Mouse (Mus musculus): ENCODE results near the gene Fga. TPM values are rescaled to one million over a fixed set of nuclear protein-coding genes. Genes with fewer than 3 reads are reported as not detected.

Gene Fga
- polyA plus RNA-seq, 1 experiment from 2014 or later: 0.37 TPM

GRCm38 (mm10) chr3:82999995-83000394 lies 25.9 kb upstream of the Fga start:
- Histone ChIP-seq H3K4me2 (ENCODE audit: low read depth, low read length) (no peak overlapping the region), H3K9ac (replicated peaks; ENCODE audit: low read depth, low read length) (no peak overlapping the region), H3K9me3 (ENCODE audit: control insufficient read depth, low read length) (no peaks in the 10 kb centered on the region), H3K4me1 (ENCODE audit: control insufficient read depth, insufficient read depth, low read length) (peaks cover 5% of the 10 kb centered on the region; the same call in 1 of the 2 replicates), H3K4me3 (ENCODE audit: low read depth, low read length) (no peak overlapping the region), H3K27me3 (ENCODE audit: control insufficient read depth, insufficient read depth, low read length) (no peaks in the 10 kb centered on the region), H3K36me3 (ENCODE audit: control insufficient read depth, insufficient read depth, low read length) (no peaks in the 10 kb centered on the region), H3K27ac (ENCODE audit: low read depth, low read length) (no peak overlapping the region)
- 70% methylated on average over 9 of the region's 9 CpGs for WGBS
- ATAC-seq (ENCODE audit: low read depth): no peak

- H3K9me3 ChIP-seq (ENCODE audit: control insufficient read depth, low read length): no peaks in the 10 kb centered on the region
- no peaks in the 10 kb centered on the region for H3K27me3 ChIP-seq (ENCODE audit: control insufficient read depth, insufficient read depth, low read length)
- H3K4me3 ChIP-seq (ENCODE audit: low read depth, low read length): no peak overlapping the region
- no peak overlapping the region for H3K4me2 ChIP-seq (ENCODE audit: low read depth, low read length)
- H3K36me3 ChIP-seq (ENCODE audit: control insufficient read depth, insufficient read depth, low read length): no peaks in the 10 kb centered on the region
- no peaks in the 10 kb centered on the region for H3K4me1 ChIP-seq (ENCODE audit: control insufficient read depth, insufficient read depth, low read length)
- WGBS: 2% methylated on average over 2 of the region's 2 CpGs
- H3K27ac ChIP-seq (ENCODE audit: low read depth, low read length): no peak overlapping the region
- ATAC-seq (ENCODE audit: low read depth): no peak
- no peak overlapping the region for H3K9ac ChIP-seq (replicated peaks; ENCODE audit: low read depth, low read length)
These were observed 23.7 kb upstream of the Fga start for GRCm38 (mm10) chr3:83002191-83002590.

- no peak for ATAC-seq (ENCODE audit: low read depth)
- Histone ChIP-seq H3K4me3 (ENCODE audit: low read depth, low read length) (no peak overlapping the region), H3K36me3 (ENCODE audit: control insufficient read depth, insufficient read depth, low read length) (no peaks in the 10 kb centered on the region), H3K9me3 (ENCODE audit: control insufficient read depth, low read length) (no peaks in the 10 kb centered on the region), H3K9ac (replicated peaks; ENCODE audit: low read depth, low read length) (no peak overlapping the region), H3K4me2 (ENCODE audit: low read depth, low read length) (no peak overlapping the region), H3K27ac (ENCODE audit: low read depth, low read length) (no peak overlapping the region), H3K4me1 (ENCODE audit: control insufficient read depth, insufficient read depth, low read length) (no peaks in the 10 kb centered on the region), H3K27me3 (ENCODE audit: control insufficient read depth, insufficient read depth, low read length) (no peaks in the 10 kb centered on the region)
- WGBS: 90% methylated on average over 8 of the region's 8 CpGs
These were observed 22.8 kb upstream of the Fga start for GRCm38 (mm10) chr3:83003068-83003467.

GRCm38 (mm10) chr3:83004801-83005200 lies 21.1 kb upstream of the Fga start:
- 97% methylated on average over 7 of the region's 7 CpGs for WGBS
- ATAC-seq (ENCODE audit: low read depth): no peak
- no peak overlapping the region for H3K27ac ChIP-seq (ENCODE audit: low read depth, low read length)

GRCm38 (mm10) chr3:83007557-83007956 lies 18.3 kb upstream of the Fga start, which contains the start of gene Fgg:
Gene Fgg, plus strand, starts transcription at chr3:83007724.
- Histone ChIP-seq H3K4me3 (ENCODE audit: low read depth, low read length) (no peak within 1 kb of the TSS), H3K4me1 (ENCODE audit: control insufficient read depth, insufficient read depth, low read length) (no peaks in the 10 kb centered on the region), H3K27ac (ENCODE audit: low read depth, low read length) (no peak within 1 kb of the TSS), H3K36me3 (ENCODE audit: control insufficient read depth, insufficient read depth, low read length) (no peaks in the 10 kb centered on the region), H3K9me3 (ENCODE audit: control insufficient read depth, low read length) (no peaks in the 10 kb centered on the region), H3K4me2 (ENCODE audit: low read depth, low read length) (no peak within 1 kb of the TSS), H3K27me3 (ENCODE audit: control insufficient read depth, insufficient read depth, low read length) (no peaks in the 10 kb centered on the region), H3K9ac (replicated peaks; ENCODE audit: low read depth, low read length) (no peak within 1 kb of the TSS)
- ATAC-seq (ENCODE audit: low read depth): no peak
- WGBS: 57% methylated on average over 7 of the region's 7 CpGs

More at GRCm38 (mm10) chr3:83004801-83005200, 21.1 kb upstream of the Fga start:
- Histone ChIP-seq H3K4me1 (ENCODE audit: control insufficient read depth, insufficient read depth, low read length) (no peaks in the 10 kb centered on the region), H3K27me3 (ENCODE audit: control insufficient read depth, insufficient read depth, low read length) (no peaks in the 10 kb centered on the region), H3K4me3 (ENCODE audit: low read depth, low read length) (no peak overlapping the region), H3K9ac (replicated peaks; ENCODE audit: low read depth, low read length) (no peak overlapping the region), H3K9me3 (ENCODE audit: control insufficient read depth, low read length) (no peaks in the 10 kb centered on the region), H3K36me3 (ENCODE audit: control insufficient read depth, insufficient read depth, low read length) (no peaks in the 10 kb centered on the region), H3K4me2 (ENCODE audit: low read depth, low read length) (no peak overlapping the region)

GRCm38 (mm10) chr3:83010291-83010690 lies 15.6 kb upstream of the Fga start:
- no peak overlapping the region for H3K27ac ChIP-seq (ENCODE audit: low read depth, low read length)
- H3K4me1 ChIP-seq (ENCODE audit: control insufficient read depth, insufficient read depth, low read length): no peaks in the 10 kb centered on the region
- no peaks in the 10 kb centered on the region for H3K36me3 ChIP-seq (ENCODE audit: control insufficient read depth, insufficient read depth, low read length)
- no peaks in the 10 kb centered on the region for H3K9me3 ChIP-seq (ENCODE audit: control insufficient read depth, low read length)
- no peak for ATAC-seq (ENCODE audit: low read depth)
- H3K4me3 ChIP-seq (ENCODE audit: low read depth, low read length): no peak overlapping the region
- H3K9ac ChIP-seq (replicated peaks; ENCODE audit: low read depth, low read length): no peak overlapping the region
- no peaks in the 10 kb centered on the region for H3K27me3 ChIP-seq (ENCODE audit: control insufficient read depth, insufficient read depth, low read length)
- 83% methylated on average over 11 of the region's 11 CpGs for WGBS
- H3K4me2 ChIP-seq (ENCODE audit: low read depth, low read length): no peak overlapping the region

- Histone ChIP-seq H3K27me3 (ENCODE audit: control insufficient read depth, insufficient read depth, low read length) (no peaks in the 10 kb centered on the region), H3K4me1 (ENCODE audit: control insufficient read depth, insufficient read depth, low read length) (no peaks in the 10 kb centered on the region), H3K27ac (ENCODE audit: low read depth, low read length) (no peak overlapping the region), H3K9ac (replicated peaks; ENCODE audit: low read depth, low read length) (no peak overlapping the region), H3K36me3 (ENCODE audit: control insufficient read depth, insufficient read depth, low read length) (no peaks in the 10 kb centered on the region), H3K9me3 (ENCODE audit: control insufficient read depth, low read length) (no peaks in the 10 kb centered on the region), H3K4me2 (ENCODE audit: low read depth, low read length) (no peak overlapping the region), H3K4me3 (ENCODE audit: low read depth, low read length) (no peak overlapping the region)
- 92% methylated on average over 4 of the region's 4 CpGs for WGBS
- no peak for ATAC-seq (ENCODE audit: low read depth)
These were observed 14.7 kb upstream of the Fga start for GRCm38 (mm10) chr3:83011136-83011535.

GRCm38 (mm10) chr3:83011565-83011964 lies 14.3 kb upstream of the Fga start:
- Histone ChIP-seq H3K9me3 (ENCODE audit: control insufficient read depth, low read length) (no peaks in the 10 kb centered on the region), H3K9ac (replicated peaks; ENCODE audit: low read depth, low read length) (no peak overlapping the region), H3K27me3 (ENCODE audit: control insufficient read depth, insufficient read depth, low read length) (no peaks in the 10 kb centered on the region), H3K4me3 (ENCODE audit: low read depth, low read length) (no peak overlapping the region), H3K27ac (ENCODE audit: low read depth, low read length) (no peak overlapping the region), H3K4me2 (ENCODE audit: low read depth, low read length) (no peak overlapping the region), H3K36me3 (ENCODE audit: control insufficient read depth, insufficient read depth, low read length) (no peaks in the 10 kb centered on the region), H3K4me1 (ENCODE audit: control insufficient read depth, insufficient read depth, low read length) (no peaks in the 10 kb centered on the region)
- ATAC-seq (ENCODE audit: low read depth): no peak
- 57% methylated on average over 4 of the region's 4 CpGs for WGBS

GRCm38 (mm10) chr3:83012636-83013035 lies 13.2 kb upstream of the Fga start:
- ATAC-seq (ENCODE audit: low read depth): no peak
- Histone ChIP-seq H3K9me3 (ENCODE audit: control insufficient read depth, low read length) (no peaks in the 10 kb centered on the region), H3K27me3 (ENCODE audit: control insufficient read depth, insufficient read depth, low read length) (no peaks in the 10 kb centered on the region), H3K27ac (ENCODE audit: low read depth, low read length) (no peak overlapping the region), H3K36me3 (ENCODE audit: control insufficient read depth, insufficient read depth, low read length) (no peaks in the 10 kb centered on the region), H3K9ac (replicated peaks; ENCODE audit: low read depth, low read length) (no peak overlapping the region), H3K4me3 (ENCODE audit: low read depth, low read length) (no peak overlapping the region), H3K4me1 (ENCODE audit: control insufficient read depth, insufficient read depth, low read length) (no peaks in the 10 kb centered on the region), H3K4me2 (ENCODE audit: low read depth, low read length) (no peak overlapping the region)
- WGBS: 94% methylated on average over 19 of the region's 19 CpGs

GRCm38 (mm10) chr3:83013951-83014350 lies 11.9 kb upstream of the Fga start:
- no peaks in the 10 kb centered on the region for H3K9me3 ChIP-seq (ENCODE audit: control insufficient read depth, low read length)
- ATAC-seq (ENCODE audit: low read depth): no peak
- H3K4me1 ChIP-seq (ENCODE audit: control insufficient read depth, insufficient read depth, low read length): no peaks in the 10 kb centered on the region
- WGBS: 89% methylated on average over 10 of the region's 10 CpGs
- H3K9ac ChIP-seq (replicated peaks; ENCODE audit: low read depth, low read length): no peak overlapping the region
- no peak overlapping the region for H3K4me2 ChIP-seq (ENCODE audit: low read depth, low read length)
- H3K27ac ChIP-seq (ENCODE audit: low read depth, low read length): no peak overlapping the region
- no peaks in the 10 kb centered on the region for H3K27me3 ChIP-seq (ENCODE audit: control insufficient read depth, insufficient read depth, low read length)
- H3K36me3 ChIP-seq (ENCODE audit: control insufficient read depth, insufficient read depth, low read length): no peaks in the 10 kb centered on the region
- no peak overlapping the region for H3K4me3 ChIP-seq (ENCODE audit: low read depth, low read length)

Measured in neural tube, embryonic 14.5 days (tissue).